Mouse (Mus musculus) cerebellum, postnatal 14 days (tissue): ENCODE results near the gene Gpsm1.

Experiments
- DNase-seq, 2 experiments: peaks; one replicate each; pipeline ENCODE4 v3.0.0; 2021; ENCODE audit warnings: mixed read lengths in 2 of 2

Gene Gpsm1

DNA sequence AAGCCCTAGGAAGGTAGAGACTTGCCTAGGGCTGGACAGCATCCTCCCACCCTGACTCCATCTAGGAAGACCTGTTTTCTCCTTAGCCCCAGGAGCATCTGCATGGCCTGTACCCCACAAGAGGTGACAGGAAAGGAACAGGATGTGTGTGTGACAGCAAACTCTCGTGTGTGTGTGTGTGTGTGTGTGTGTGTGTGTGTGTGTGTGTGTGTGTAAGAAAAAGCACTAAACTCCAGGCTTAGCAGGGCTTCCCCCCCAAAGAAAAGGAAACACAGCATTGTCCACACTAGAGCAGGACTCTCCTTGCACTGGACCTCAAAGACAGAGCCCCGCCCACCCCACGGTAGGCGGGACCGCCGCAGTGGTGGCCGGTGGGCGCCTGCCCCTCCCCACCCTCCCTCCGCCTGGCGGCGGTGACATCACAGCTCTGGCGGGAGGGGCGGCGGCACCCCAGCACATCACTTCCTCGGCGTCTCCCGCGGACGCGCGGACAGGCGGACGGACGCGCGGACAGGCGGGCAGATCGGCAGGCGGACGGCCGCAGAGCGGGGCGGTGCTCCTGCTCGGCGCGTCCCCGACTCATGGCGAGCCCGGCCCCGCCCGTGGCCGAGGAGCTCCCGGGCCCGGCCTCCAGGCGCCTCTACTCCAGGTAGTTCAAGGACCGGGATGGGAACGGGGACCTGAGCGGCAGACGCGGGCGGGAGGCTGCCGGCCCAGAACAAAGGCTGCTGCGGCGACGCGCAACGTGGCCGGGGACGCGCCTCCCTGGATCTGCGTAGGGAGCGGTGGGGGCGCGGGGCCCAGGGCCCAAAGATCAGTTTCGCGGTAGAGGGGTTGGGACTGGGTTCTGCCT is at the start of gene Gpsm1:
Gpsm1 (plus strand) TSS at position 444 of the 853 bp plus-strand sequence.
- DNase-seq, result peak; percentile 89 to 92

DNA sequence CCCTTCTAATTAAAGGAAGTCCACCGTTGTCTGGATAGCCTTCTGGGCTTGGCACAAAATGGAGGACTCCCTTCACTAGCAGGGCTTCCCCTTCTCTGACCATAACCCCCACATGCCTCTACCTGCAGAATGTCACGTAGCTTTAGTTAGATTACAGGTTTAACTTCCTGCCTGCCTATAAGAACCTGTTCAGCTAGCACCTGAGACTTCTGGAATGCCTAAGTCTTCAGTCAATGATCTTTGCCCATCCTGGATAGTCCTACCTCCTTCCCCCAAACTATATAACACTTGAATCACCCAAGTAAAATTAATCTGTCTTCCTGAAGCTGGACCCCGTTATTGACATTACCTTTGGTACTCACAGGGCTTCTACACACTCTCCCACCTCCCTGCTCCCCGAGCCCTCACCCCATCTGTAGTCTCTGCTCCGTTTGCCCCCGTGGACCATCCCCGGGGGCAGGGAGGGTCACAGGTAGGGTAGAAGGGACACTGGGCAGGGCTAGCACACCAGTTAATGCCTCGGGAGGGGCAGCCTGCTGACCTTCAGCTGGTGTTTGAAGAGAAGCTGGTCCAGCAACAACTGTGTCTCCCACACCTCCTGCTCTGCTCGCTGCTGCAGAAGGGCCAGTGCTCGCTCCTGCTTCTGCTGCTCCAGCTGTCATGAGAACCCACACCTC is 49.1 kb upstream of the Gpsm1 start:
- DNase-seq, result no peak

DNA sequence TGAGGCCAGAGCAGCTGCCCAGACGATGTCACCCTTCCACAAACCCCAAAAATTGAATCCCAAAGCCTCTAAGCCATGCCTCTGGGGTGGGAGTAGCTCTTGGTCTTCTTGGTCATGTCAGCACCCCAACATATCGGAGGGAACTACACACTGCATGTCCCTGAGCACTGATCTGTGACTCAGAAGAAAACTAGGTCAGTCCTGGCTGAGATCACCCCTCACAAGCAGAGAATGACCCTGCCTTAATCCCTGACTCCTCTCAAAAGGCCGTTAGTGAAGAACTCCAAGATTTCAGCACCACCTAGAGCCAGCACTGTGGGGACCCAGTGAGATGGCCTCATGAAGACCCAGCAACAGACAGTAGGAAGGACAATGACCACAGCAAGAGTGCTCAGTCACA is 47.1 kb upstream of the Gpsm1 start:
- no peak for DNase-seq

DNA sequence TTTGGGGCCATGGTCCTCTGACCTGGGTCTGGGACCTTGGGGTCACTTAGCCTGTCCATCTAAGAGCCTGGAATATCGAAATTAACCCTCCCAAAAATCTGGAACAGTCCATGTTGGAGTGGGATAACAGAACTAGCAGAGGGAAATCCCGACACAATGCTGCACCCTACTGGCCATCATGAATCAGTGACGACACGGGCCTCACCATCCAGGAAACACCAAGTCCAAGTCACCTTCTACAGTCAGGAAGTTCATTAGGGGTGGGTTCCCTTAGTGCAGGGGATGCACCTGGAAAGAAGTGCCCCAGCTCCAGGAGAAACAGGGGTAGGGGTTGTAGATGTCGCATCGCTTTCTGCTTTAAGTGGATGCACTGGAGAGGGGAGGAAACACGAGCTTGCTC is 41.7 kb upstream of the Gpsm1 start:
- peak; percentile 89 for DNase-seq

DNA sequence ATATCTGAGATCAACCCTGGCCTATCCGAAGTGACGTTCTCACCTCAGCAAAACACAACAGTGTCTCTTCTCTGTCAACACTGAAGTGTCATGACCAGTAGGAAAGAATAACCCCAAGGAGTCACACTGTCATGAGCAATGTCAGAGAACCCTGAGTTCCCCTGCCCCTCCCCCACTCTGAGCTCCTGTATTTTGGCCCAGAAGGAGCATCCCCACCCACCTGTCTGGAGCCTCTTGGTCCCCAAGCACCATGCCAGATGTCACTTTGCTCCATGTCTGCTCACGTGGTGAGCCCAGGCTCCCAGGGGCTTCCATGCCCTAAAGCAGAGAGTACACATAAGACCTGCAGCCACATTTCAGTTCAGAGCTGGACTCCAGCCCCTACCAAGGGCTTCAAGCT is 35.6 kb upstream of the Gpsm1 start:
- peak in 1 of 2 experiments; percentile 39 for DNase-seq

DNA sequence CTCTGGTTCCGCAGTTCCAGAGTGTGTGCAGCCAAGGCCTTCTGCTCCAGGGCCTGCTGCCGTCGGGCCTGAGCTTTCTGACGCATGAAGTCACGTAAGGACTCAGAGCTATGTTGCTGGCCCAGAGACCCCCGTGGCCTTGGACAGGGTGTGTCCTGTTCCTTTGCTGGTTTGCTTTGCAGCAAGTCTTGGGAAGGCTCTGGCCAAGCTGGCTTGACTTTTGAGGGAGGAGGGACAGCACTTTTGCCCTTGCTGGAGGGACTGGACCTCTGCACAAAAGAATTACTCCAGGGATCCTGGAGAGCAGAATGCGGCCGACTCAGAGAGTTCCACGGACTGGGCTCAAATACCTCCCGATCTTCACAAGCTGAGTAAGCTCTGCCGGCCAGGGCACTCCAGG is 34.7 kb upstream of the Gpsm1 start:
- DNase-seq, result no peak

DNA sequence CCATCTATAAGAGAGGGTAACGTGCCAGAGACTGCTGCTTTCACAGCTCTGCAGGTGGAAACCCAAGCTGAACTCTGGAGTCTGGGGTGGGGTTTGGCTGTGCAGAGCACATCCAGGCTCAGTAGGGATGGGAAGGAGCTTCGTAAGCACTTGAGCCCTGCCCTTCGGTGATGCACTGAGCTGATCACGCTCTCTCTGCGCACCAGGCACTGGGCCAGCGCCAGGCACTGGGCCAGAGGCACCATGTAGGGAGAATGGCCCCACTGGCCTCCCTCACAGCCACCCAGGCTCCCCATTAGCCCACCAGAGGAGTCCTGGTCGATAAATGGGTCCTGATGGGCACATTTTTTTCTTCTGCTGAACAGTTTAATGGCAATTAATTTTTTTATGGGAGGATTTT is 29.5 kb upstream of the Gpsm1 start:
- peak; percentile 83 to 88 for DNase-seq

DNA sequence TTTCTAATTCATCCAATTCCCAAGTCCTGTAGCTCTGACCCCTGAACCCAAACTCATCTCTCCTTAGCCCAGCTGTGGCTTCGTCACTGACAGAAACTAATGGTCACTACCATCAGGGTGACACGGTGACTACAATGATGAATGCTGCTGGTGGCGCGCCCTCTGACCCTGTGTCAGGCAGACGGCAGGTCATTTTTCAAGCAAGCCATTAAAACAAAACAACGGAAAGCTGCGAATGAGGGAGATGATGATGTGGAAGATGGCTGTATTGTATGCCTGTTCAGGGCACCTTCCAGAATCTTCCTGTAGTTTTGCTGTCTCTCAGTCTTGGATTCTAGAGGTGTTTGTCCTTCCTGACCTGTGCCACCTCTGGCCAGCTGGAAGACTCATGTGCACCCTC is 28.9 kb upstream of the Gpsm1 start:
- DNase-seq, result no peak

DNA sequence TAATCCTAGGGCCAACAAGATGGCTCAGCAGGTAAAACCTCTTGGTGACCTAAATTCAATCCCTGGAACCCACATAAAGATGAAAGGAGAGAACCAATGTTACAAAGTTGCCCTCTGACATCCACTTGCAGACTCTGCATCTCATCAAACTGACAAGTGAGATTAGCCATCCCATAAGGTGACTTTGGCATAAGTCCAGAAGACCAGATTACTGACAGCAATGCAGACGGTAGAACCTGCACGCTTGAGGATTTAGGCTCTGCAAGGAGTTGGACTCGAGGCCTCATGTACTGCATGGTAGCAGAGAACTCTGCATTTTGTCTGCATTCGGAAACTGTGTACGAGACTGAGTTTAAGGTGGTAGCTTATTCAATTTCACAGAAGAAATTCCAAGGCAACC is 25.2 kb upstream of the Gpsm1 start:
- DNase-seq, result peak in 1 of 2 experiments; percentile 54

DNA sequence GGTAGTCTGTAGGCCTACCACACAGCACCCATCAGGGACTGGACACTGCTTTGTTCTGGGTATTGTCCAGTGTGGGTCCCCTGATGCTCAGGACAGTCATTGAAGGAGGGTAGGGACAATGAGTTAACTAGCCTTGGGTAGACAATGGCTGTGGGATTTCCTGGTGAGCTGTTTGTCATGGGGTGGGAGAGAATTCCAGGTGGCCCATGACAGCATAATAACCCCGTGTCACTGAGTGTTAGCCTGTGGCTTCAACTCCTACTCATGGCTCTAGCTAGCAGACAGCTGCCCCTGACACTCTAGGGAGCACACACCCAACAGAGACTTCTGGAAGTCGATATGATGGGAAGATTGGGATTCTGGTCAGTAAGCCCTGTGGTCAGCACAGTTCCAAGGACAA is 20.9 kb upstream of the Gpsm1 start, which contains the start of gene Ccdc187:
Ccdc187 (minus strand) TSS at position 101 of the 400 bp plus-strand sequence.
- no peak for DNase-seq

DNA sequence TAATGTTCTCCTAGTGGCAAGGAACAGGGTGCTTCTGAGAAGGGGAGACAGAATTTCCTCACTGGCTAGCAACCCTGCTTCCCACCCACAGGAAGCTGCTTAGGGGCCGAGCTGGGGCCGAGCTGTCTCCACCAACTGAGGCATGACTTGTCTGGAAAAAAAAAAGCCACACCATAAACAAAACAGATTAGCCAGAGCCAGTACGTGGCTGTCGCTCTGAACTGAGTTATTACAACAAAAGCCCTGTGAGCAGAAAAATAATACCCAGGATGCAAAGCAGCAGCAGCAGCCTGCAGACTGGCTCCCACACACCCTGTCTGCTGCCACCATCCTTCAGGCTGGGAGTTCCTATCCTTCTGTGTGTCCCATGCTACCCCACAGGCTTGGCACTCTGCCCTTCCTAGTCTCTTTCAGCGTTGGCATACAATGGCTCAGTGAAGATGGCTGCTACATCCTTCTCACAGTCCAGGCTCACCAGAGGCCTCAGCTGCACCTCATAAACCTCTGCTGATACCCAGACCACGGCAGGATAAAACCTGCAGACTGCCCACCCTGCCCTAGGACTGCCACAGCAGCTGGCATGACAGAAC is 18.6 kb upstream of the Gpsm1 start:
- DNase-seq, result peak; percentile 66 to 75

DNA sequence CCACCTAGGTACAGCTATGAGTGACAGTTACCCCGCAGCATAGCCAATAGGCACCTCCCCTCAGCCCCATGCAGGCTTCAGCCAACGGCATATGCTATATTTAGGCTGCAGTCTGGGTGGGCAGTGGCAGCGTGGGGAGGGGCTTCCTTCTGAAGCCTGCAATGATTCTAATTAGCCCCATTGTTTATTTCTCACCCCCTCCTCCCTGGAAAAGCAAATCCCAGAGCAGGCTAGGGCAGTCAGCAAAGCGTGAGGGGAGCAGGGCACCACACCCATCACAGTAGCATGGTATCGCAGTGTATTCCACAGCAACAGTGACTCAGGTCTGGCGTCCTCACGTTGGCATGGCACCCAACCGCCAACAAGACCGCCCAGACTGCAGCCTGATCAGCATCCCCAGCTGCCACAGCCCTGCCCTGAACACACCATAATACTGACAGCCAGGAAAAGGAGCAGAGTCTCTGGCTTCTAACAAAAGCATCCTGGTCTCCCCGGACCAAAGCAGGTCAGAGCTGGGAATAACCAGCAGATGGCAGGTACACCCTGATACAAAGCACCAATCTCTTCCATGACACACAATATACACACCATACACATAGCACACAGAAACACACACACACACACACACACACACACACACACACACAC is 17.0 kb upstream of the Gpsm1 start:
- peak; percentile 74 for DNase-seq

DNA sequence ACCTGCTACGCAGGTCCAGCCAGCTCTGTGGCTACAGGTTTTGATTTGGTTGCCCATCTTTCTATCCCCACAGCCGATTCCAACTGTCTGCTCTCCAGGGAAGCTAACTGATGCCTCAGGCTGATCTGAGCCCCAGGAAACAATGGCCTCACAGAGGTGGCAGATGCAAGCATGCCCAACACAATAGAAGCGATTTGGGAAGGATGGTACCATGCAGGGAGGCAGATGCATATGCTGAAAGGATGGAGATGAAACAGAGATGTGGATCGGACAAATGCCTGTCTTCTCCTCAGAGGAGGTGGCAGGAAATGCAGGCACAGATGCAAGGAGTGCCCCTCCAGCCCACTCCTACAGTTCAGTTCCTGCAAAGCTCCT is 16.5 kb upstream of the Gpsm1 start:
- no peak for DNase-seq

DNA sequence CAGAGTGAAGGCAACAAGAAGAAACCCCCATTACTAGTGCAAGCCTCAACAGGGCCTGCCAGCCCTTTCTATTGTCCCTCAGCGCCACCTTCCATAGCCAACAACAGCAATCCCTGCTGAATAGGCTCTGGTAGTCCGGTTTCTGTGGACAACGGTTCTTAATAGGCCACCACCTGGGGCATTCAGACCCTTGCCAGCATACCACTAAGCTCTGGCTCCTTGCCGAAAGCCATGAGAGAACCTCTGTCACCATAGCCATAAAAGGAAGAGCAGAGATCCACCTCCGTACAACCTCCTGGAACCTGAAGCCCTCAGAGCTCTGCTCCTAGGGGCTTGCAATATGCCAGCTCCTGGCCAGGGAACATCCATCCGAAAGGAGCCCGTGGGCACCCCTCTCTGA is 16.0 kb upstream of the Gpsm1 start:
- DNase-seq, result peak; percentile 80

DNA sequence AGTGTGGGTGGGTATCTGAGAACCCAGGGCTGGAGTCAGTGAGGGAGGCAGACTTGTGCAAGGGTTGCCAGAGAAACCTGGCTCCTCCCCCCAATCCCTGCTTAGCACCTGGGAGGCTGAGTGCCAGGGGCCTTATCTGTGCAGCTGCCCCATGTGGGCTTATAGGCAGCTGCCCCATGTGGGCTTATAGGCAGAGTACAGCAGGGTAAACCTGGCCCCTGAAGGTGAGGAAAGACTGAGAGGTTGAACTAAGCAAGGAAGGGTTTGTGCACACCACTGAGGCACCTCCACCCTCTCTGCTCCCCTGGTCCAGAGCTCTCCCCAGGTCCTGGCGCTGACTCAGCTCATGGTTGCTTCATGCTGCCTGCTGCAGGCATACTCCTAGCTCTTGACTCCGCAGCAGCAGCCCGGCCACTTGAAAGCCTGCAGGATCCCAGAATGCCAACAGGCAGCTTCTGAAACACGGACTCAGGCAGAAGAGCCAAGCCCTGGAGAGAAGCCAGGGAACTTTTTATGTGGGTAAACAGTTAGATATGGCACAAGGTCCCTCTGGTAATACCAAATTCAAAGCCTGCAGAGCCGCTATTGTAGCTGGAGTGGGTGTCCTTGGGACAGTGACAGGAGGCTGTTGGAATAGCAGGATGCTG is 15.0 kb upstream of the Gpsm1 start:
- peak; percentile 63 to 64 for DNase-seq

DNA sequence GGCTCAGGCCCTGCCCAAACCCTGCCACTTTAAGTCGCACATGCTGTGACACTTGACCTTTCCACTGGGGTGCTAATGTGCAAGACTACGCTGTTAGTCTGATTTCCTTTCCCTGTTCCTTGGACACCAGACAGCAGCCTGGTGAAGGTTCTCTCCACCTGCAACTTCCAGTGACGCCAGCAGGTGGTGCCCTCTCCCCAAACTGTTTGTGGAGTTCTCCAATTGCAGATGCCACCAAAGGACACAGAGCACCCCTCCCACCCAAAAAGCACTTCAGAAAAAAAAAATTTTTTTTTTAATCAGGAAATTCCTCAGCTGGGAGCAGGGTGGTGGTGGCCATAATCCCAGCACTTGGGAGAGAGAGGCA is 14.5 kb upstream of the Gpsm1 start:
- peak; percentile 96 to 97 for DNase-seq

DNA sequence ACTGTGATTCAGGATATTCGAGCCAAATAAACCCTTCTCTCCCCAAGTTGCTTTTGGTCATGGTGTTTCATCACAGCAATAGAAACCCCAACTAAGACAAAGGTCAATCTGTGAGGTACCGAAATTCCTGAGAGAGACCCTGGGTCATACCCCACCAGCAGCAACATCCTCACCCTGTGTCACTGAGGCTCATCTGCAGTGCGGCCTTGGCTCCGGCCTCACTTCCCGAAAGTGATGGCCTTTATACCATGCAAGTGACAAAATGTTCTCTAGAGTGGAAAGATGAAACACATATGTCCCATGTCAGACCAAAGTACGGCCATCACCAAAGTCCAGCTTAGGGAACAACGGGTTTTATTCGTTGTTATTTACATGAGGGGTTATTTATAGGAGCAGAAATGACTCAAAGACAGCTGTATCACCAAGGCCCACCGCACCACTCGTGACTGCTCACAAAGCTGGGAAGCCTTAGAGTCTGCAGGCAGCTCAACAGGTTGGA is 13.3 kb upstream of the Gpsm1 start:
- no peak for DNase-seq

DNA sequence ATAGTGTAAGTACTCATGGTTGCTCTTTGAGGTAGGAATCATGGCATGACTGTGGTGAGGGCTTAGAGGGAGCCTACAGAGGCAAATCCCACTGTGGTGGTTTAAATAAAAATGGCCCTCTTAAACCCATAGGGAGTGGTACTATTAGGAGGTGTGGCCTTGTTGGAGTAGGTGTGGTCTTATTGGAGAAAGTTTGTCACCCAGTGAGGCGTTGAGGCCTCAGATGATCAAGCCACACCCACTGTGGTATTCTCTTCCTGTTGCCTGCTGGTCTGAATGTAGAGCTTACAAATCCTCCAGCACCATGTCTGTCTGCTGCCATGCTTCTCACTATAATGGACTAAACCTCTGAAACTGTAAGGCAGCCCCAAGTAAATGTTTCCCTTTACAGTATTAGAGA is 10.6 kb upstream of the Gpsm1 start:
- DNase-seq, result no peak

DNA sequence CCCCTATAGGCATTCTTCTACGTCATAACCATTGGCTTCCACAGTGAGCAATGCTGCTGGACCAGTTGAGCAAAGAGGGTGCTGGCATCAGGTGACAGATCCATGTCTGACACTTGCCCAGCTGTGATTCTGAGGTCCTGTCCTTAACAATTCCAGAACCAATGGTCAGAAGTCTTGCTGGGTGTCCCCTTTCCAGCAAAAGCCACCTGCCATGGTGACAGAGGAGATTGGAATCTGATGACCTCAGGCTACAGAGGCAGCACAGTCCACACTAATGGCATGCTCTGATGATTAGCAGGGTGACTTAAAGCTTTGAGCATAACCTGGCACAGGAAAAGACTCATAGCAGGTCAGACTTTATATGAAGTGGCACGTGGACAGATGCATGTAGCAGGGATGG is 9.8 kb upstream of the Gpsm1 start:
- no peak for DNase-seq

DNA sequence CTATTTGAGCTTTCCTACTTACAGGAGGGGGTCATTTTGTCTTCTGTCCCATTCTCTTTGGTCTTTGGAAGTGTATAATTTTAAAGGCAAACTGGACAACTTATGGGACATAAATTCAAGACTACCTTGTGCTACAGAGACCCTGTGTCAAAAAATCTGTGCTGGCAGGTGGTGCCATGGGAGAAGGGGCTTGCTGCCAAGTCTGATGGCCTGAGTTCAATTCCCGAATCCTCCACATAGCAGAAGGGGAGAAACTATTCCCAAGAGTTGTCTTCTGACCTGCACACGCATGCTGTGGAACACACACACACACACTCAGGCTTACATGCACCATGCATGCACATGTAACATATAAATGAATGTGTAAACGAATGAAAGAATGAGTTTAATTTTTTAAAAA is 8.6 kb upstream of the Gpsm1 start:
- peak in 1 of 2 experiments; percentile 59 for DNase-seq

DNA sequence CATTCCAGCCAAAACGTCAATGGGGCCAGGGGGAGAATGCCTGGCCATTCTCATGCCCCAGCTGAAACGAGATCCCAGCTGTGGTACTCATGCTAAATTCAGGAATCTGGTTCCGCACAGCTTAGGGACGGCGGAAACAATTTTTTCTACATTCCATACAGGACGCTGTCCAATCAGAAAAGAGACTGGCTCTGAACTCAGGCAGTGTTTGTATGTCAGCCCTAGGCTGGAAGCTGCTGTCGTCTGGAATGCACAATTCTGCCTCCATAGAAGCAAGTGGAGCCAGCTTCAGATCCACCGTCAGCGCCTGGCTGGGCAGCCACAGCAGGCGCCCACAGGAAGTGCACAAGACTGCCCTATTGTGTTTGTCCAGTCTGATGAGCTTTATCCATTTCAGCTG is 5.6 kb upstream of the Gpsm1 start:
- no peak for DNase-seq

DNA sequence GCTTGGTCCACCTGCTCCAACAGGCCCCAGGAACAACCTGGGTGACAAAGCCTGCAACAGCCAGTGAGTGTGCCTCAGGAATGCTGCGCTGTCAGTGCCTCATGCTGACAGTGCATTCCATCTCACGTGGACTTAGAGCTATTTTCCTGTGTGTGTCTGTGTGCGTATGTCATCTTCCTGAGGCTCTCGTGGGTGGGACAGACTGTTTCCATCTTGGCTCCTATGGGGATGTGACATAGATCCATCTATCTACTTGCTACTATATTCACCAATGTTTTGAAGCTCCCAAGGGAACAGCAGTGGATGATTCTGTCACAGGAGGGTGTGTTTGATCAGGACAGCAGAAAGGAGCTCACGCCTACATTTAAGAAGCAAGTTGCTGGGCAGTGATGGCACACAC is 3.4 kb upstream of the Gpsm1 start:
- no peak for DNase-seq

DNA sequence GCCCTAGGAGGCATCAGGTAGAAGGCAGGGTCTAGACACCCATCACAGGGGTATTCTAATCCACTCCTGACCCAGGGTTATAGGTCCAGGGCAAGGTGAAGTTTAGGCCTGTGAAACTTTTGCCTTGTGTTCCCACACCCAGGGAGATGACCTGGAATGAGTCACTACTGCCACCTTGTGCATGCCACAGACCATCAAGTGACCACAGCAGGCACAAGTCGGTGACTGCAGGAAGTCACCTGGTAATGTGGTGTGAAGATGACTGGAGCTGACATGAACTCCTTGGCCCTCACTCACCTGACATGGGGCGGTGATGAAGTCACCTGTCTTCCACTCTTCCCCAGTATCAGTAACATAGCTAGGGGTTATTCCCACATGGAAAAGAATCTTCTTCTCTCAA is 2.5 kb upstream of the Gpsm1 start:
- peak; percentile 56 to 57 for DNase-seq
